Mouse (Mus musculus) neural tube, embryonic 14.5 days (tissue): ENCODE data around the gene Ptms. TPM values are rescaled to one million over a fixed set of nuclear protein-coding genes. Genes with fewer than 3 reads are reported as not detected.

Experiments used
- ATAC-seq: fragments of 200-750 bp; cut with Nextera tagmentation; 2 replicates; pipeline ENCODE4 v1.8.0; 2017; ENCODE audit warnings: low read depth, mild to moderate bottlenecking, moderate TSS enrichment, moderate library complexity
- H3K27ac ChIP-seq: fragments of 300-500 bp; sonication (generic); 2 replicates; pipeline ENCODE4 v1.5.1; 2014; ENCODE audit warnings: low read depth, mild to moderate bottlenecking, control low read depth, low read length, moderate library complexity, mixed read lengths
- H3K27me3 ChIP-seq: fragments of 300-500 bp; sonication (generic); 2 replicates; pipeline ENCODE4 v1.6.1; 2014; ENCODE audit warnings: low read length; ENCODE audit not compliant: control insufficient read depth, insufficient read depth
- H3K36me3 ChIP-seq: fragments of 300-500 bp; sonication (generic); 2 replicates; pipeline ENCODE4 v1.6.1; 2014; ENCODE audit warnings: low read length, mixed read lengths; ENCODE audit not compliant: control insufficient read depth, insufficient read depth
- H3K4me1 ChIP-seq: fragments of 300-500 bp; sonication (generic); 2 replicates; pipeline ENCODE4 v1.6.1; 2014; ENCODE audit warnings: low read length; ENCODE audit not compliant: control insufficient read depth, insufficient read depth
- H3K4me2 ChIP-seq: fragments of 300-500 bp; sonication (generic); 2 replicates; pipeline ENCODE4 v1.6.1; 2014; ENCODE audit warnings: mild to moderate bottlenecking, low read depth, low read length, control low read depth
- H3K4me3 ChIP-seq: fragments of 300-500 bp; sonication (generic); 2 replicates; pipeline ENCODE4 v1.5.1; 2014; ENCODE audit warnings: low read depth, low read length, control low read depth, mixed read lengths
- H3K9ac ChIP-seq: fragments of 300-500 bp; sonication (generic); replicated peaks from 2 replicates; pipeline ENCODE4 v1.6.1; 2014; ENCODE audit warnings: low read depth, mild to moderate bottlenecking, control low read depth, low read length, mixed read lengths
- H3K9me3 ChIP-seq: fragments of 300-500 bp; sonication (generic); 2 replicates; pipeline ENCODE4 v1.6.1; 2016; ENCODE audit warnings: low read length; ENCODE audit not compliant: control insufficient read depth
- WGBS: fragments of 180-500 bp; shearing (Covaris S2); extraction: QIAGEN DNeasy Blood & Tissue Kit; methylation state at CpG from one replicate; pipeline ENCODE4 v1.1.7; 2014; 5-methylcytosine and 5-hydroxymethylcytosine counted together
- polyA plus RNA-seq: library from polyadenylated mRNA; unstranded; fragments of >200 nt; fragmentation: Nextera tagmentation; extraction: Ambion mirVana; gene quantifications from 2 replicates; pipeline ENCODE4 v1.2.1, GENCODE M21; 2014

Gene Ptms
- polyA plus RNA-seq, 1 experiment from 2014 or later: 664 TPM

- Histone ChIP-seq H3K36me3 (no peaks in the 10 kb centered on the region), H3K27me3 (no peaks in the 10 kb centered on the region), H3K27ac (no peak overlapping the region), H3K4me1 (no peaks in the 10 kb centered on the region), H3K9me3 (no peaks in the 10 kb centered on the region), H3K4me2 (no peak overlapping the region), H3K4me3 (no peak overlapping the region), H3K9ac (no peak overlapping the region)
- 67% methylated on average over 10 of the region's 10 CpGs for WGBS
- ATAC-seq: no peak
These were observed 35.0 kb downstream of the Ptms start for GRCm38 (mm10) chr6:124884714-124885500.

GRCm38 (mm10) chr6:124883351-124883750, 36.6 kb downstream of the Ptms start:
- no peak for ATAC-seq
- Histone ChIP-seq H3K27me3 (no peaks in the 10 kb centered on the region), H3K9me3 (no peaks in the 10 kb centered on the region), H3K27ac (no peak overlapping the region), H3K9ac (no peak overlapping the region), H3K4me1 (no peaks in the 10 kb centered on the region), H3K4me3 (no peak overlapping the region), H3K36me3 (no peaks in the 10 kb centered on the region), H3K4me2 (no peak overlapping the region)
- WGBS: 80% methylated on average over 10 of the region's 10 CpGs

DNA sequence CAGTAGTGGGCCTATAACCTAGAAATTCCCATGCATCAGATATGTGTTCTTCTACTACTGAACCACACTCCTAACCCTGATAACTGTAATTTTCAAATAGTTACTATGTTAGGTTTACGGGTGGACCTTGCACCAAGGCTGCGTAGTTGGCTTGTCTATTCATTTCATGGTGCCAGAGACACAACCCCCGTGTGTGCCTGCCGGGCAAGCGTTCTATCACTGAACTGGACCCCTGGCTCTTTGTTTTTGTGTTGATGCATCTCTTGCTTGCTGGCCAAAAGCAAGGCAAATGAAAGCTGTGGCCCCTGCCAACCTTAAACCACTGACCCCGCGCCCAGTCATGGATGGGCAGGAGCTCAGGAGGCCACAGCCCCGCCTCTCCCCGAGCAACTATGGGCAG, 38.1 kb downstream of the Ptms start:
- 93% methylated on average over 9 of the region's 9 CpGs for WGBS
- H3K9ac ChIP-seq: no peak overlapping the region
- H3K4me1 ChIP-seq: no peaks in the 10 kb centered on the region
- H3K4me3 ChIP-seq: no peak overlapping the region
- no peaks in the 10 kb centered on the region for H3K9me3 ChIP-seq
- no peak overlapping the region for H3K4me2 ChIP-seq
- ATAC-seq: no peak
- no peaks in the 10 kb centered on the region for H3K36me3 ChIP-seq
- no peak overlapping the region for H3K27ac ChIP-seq
- H3K27me3 ChIP-seq: no peaks in the 10 kb centered on the region

DNA sequence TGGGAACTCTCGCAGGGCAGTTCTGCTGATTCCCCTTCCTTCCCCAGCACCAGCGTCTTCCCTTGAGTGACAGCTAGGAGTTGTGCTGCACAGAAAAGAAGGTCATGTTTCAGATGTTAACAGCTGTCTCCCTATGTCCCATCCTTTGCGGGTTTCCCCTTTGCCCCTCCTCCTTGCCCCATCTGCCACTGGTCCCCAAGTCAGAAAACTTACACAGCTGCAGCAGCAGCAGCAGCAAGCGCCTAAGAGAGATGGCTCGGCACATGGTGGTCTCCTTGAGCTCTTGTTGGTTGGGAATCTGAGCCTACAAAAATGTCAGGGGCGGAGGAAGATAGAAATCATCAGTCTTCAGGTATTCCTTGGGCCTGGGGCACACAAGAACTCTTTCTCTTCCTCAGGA, 40.5 kb downstream of the Ptms start:
- Histone ChIP-seq H3K4me3 (no peak overlapping the region), H3K4me2 (no peak overlapping the region), H3K27me3 (no peaks in the 10 kb centered on the region), H3K9me3 (no peaks in the 10 kb centered on the region), H3K9ac (no peak overlapping the region), H3K4me1 (no peaks in the 10 kb centered on the region), H3K27ac (no peak overlapping the region), H3K36me3 (no peaks in the 10 kb centered on the region)
- 74% methylated on average over 6 of the region's 6 CpGs for WGBS
- ATAC-seq: no peak

DNA sequence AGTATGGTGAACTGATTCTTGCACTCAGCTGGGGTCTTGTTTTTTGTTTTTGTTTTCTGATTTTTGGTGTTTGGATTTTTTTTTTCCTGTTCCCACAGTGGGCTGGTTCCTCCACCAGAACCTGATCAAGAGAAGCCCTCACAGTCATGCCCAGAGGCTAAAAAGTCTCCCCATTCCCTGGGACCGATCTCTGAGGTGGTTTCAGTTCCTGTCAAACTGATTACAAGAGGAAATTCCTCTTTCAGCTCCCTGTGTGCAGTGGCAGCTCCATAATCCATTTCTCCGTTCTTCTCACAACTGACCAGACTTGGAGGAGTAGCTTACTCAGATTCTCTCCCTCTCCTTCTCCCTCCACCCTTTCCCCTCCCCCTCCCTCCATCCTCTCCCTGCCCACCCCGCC, 45.6 kb downstream of the Ptms start:
- H3K9me3 ChIP-seq: no peaks in the 10 kb centered on the region
- 64% methylated on average over 3 of the region's 3 CpGs for WGBS
- no peaks in the 10 kb centered on the region for H3K4me1 ChIP-seq
- H3K4me2 ChIP-seq: no peak overlapping the region
- no peak overlapping the region for H3K9ac ChIP-seq
- ATAC-seq: no peak
- H3K36me3 ChIP-seq: no peaks in the 10 kb centered on the region
- no peak overlapping the region for H3K4me3 ChIP-seq
- no peak overlapping the region for H3K27ac ChIP-seq
- H3K27me3 ChIP-seq: no peaks in the 10 kb centered on the region

- H3K27me3 ChIP-seq: no peaks in the 10 kb centered on the region
- 69% methylated on average over 6 of the region's 7 CpGs for WGBS
- H3K4me2 ChIP-seq: no peak overlapping the region
- no peak overlapping the region for H3K9ac ChIP-seq
- no peaks in the 10 kb centered on the region for H3K9me3 ChIP-seq
- no peaks in the 10 kb centered on the region for H3K36me3 ChIP-seq
- H3K4me3 ChIP-seq: no peak overlapping the region
- H3K4me1 ChIP-seq: peaks cover 28% of the 10 kb centered on the region
- ATAC-seq: no peak
- H3K27ac ChIP-seq: no peak overlapping the region
These were observed 53.3 kb downstream of the Ptms start for GRCm38 (mm10) chr6:124866560-124866959.

GRCm38 (mm10) chr6:124865766-124866362, 54.0 kb downstream of the Ptms start:
- Histone ChIP-seq H3K27ac (no peak overlapping the region), H3K36me3 (no peaks in the 10 kb centered on the region)
- ATAC-seq: no peak

More at GRCm38 (mm10) chr6:124865766-124866362, 54.0 kb downstream of the Ptms start:
- WGBS: 44% methylated on average over 18 of the region's 18 CpGs
- H3K4me3 ChIP-seq: no peak overlapping the region
- no peaks in the 10 kb centered on the region for H3K27me3 ChIP-seq
- no peak overlapping the region for H3K4me2 ChIP-seq
- H3K4me1 ChIP-seq: peaks cover 35% of the 10 kb centered on the region
- H3K9ac ChIP-seq: 0 out of 2 replicates have a peak overlapping the region, but pooled peaks have one; percentile 21
- H3K9me3 ChIP-seq: no peaks in the 10 kb centered on the region

Other genes starting within 250 kb of the Ptms start
- 94.2 and 99.8 TPM in 2 replicates for gene Emg1, start 207.9 kb downstream of the Ptms start, polyA plus RNA-seq
- 242 and 258 TPM in 2 replicates for gene Phb2, start 207.8 kb downstream of the Ptms start, polyA plus RNA-seq
- 2.6 and 4.4 TPM in 2 replicates for gene Ptpn6, start 181.4 kb downstream of the Ptms start, polyA plus RNA-seq
- gene Grcc10, start 178.7 kb downstream of the Ptms start, polyA plus RNA-seq: 634 and 689 TPM in 2 replicates
- gene Gm45234, start 164.1 kb downstream of the Ptms start, polyA plus RNA-seq: not detected in 2 replicates
- 21.5 and 27.5 TPM in 2 replicates for gene Atn1, start 163.6 kb downstream of the Ptms start, polyA plus RNA-seq
- gene Eno2, start 150.4 kb downstream of the Ptms start, polyA plus RNA-seq: 154 and 205 TPM in 2 replicates
- 0.67 and 0.92 TPM in 2 replicates for gene Lrrc23, start 140.4 kb downstream of the Ptms start, polyA plus RNA-seq
- gene Spsb2, start 111.4 kb downstream of the Ptms start, polyA plus RNA-seq: 3.9 and 4.4 TPM in 2 replicates
- gene Tpi1, start 105.8 kb downstream of the Ptms start, polyA plus RNA-seq: 393 and 412 TPM in 2 replicates
- gene Usp5, start 90.6 kb downstream of the Ptms start, polyA plus RNA-seq: 162 and 171 TPM in 2 replicates
- gene Cdca3, start 90.6 kb downstream of the Ptms start, polyA plus RNA-seq: 16.8 and 16.9 TPM in 2 replicates
- gene Gnb3, start 79.8 kb downstream of the Ptms start, polyA plus RNA-seq: 0.44 and 0.54 TPM in 2 replicates
- 19.1 and 23.7 TPM in 2 replicates for gene P3h3, start 62.4 kb downstream of the Ptms start, polyA plus RNA-seq
- 11.2 and 14.2 TPM in 2 replicates for gene Gpr162, start 56.1 kb downstream of the Ptms start, polyA plus RNA-seq
- 0.12 TPM in 1 of 2 replicates, not detected in the other for gene Cd4, start 31.9 kb downstream of the Ptms start, polyA plus RNA-seq
- gene Lag3, start 8.4 kb downstream of the Ptms start, polyA plus RNA-seq: 2.6 and 3.4 TPM in 2 replicates
- 560 and 584 TPM in 2 replicates for gene Mlf2, start 11.3 kb upstream of the Ptms start, polyA plus RNA-seq
- 89.5 and 93.8 TPM in 2 replicates for gene Cops7a, start 45.4 kb upstream of the Ptms start, polyA plus RNA-seq
- 41.3 and 62.3 TPM in 2 replicates for gene Pianp, start 76.6 kb upstream of the Ptms start, polyA plus RNA-seq
- 12.3 and 16.5 TPM in 2 replicates for gene Zfp384, start 89.0 kb upstream of the Ptms start, polyA plus RNA-seq
- gene Ing4, start 119.7 kb upstream of the Ptms start, polyA plus RNA-seq: 105 and 116 TPM in 2 replicates
- gene Acrbp, start 129.6 kb upstream of the Ptms start, polyA plus RNA-seq: 16.8 and 19.8 TPM in 2 replicates
- gene Lpar5, start 147.8 kb upstream of the Ptms start, polyA plus RNA-seq: 0.70 and 0.91 TPM in 2 replicates
- gene Chd4, start 175.9 kb upstream of the Ptms start, polyA plus RNA-seq: 72.1 and 82.2 TPM in 2 replicates
- 45.0 and 49.6 TPM in 2 replicates for gene Nop2, start 211.8 kb upstream of the Ptms start, polyA plus RNA-seq
- gene Iffo1, start 225.1 kb upstream of the Ptms start, polyA plus RNA-seq: 18.3 and 18.5 TPM in 2 replicates
- gene Gapdh, start 246.4 kb upstream of the Ptms start, polyA plus RNA-seq: 1,265 and 1,492 TPM in 2 replicates